Mouse (Mus musculus) adrenal gland, adult 2 months (tissue): ENCODE results near the gene Actr3b. TPM values are rescaled to one million over a fixed set of nuclear protein-coding genes. Genes with fewer than 3 reads are reported as not detected.
"Not testable (repeated sequence)": the region's sequence is repeated elsewhere in the genome, so short reads cannot be mapped to it uniquely, and the experiment has no call there.

Source experiments
- DNase-seq: peaks from one replicate; pipeline ENCODE4 v3.0.0; 2021
- polyA plus RNA-seq: library from polyadenylated mRNA; depleted of rRNA; stranded (reverse); fragments of >200 nt; gene quantifications from 2 replicates; pipeline ENCODE4 v1.2.3, GENCODE M21; 2012
- total RNA-seq, 2 experiments: library from RNA; stranded (reverse); gene quantifications; 2 replicates each; pipeline ENCODE4 v1.2.3; 2021

Actr3b gene
- total and polyA plus RNA-seq, 3 experiments = 1.7 to 9.3 (median 6.2) TPM

GRCm38 (mm10) chr5:25773921-25774790 is 14.4 kb downstream of the Actr3b start:
- DNase-seq = no peak

- DNase-seq = no peak
These were observed 31.8 kb downstream of the Actr3b start for GRCm38 (mm10) chr5:25791570-25791969.

DNA sequence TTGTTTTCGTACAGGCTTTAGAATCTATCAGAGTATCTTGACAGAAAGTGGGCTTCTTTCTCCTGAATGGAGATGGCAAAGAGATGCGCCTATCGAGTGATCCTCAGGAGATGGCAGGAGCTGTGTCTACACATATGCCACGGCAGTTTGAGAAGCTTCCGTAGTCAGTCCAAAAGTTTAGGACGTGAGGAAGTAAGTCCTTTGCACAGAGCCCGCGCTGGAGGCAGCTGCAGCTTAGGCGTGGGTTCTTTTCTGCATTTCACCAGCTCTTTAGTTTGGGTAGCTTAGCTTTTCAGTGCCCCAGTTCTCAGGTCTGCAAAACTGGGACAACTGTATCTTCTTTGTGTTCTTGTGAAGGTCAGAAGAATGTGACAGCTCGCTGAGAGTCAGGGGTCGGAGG is 38.0 kb downstream of the Actr3b start:
- no peak for DNase-seq

DNA sequence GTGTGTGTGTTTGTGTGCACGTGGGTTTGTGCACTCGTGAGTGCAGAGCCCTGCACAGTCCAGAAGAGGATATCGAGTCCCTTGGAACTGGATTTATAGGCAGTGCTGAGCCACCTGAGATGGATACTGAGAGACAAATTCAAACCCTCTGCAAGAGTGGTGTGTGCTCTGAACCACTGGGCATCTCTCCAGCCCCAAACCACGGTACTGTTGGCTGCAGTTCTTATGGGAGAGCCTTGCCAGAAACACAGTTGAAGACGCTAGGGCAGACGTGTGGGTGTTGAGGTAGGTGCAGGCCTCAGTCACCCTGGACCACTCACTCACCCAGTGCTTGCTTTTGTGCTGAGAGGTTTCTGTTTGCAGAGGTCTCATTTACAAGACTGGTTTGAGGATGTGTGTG is 41.1 kb downstream of the Actr3b start:
- peak; percentile 23 for DNase-seq

GRCm38 (mm10) chr5:25801744-25802143 is 41.9 kb downstream of the Actr3b start:
- no peak for DNase-seq

DNA sequence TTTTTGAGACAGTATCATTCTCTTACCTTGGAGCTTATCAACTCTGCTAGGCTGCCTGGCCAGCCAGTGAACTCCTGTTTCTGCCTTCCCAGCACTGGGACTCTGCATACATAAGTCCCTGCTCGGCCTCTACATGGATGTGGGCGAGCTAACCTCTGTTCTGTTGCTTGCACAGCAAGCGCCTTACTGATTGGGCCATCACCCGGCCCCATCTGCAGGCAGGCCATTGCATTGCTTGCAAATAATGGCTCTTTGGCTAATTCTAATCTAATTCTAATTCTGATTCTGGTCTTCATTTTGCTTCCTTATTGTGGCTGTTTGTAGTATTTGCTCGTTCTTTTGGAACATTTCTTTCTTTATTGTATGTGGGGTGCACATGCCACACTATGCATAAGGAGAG is 44.8 kb downstream of the Actr3b start:
- DNase-seq = no peak

GRCm38 (mm10) chr5:25812922-25813321 is 53.1 kb downstream of the Actr3b start:
- DNase-seq = no peak

GRCm38 (mm10) chr5:25829308-25830094 is 69.7 kb downstream of the Actr3b start:
- no peak for DNase-seq

GRCm38 (mm10) chr5:25830802-25831201 is 71.0 kb downstream of the Actr3b start:
- DNase-seq = no peak

GRCm38 (mm10) chr5:25831624-25832023 is 71.8 kb downstream of the Actr3b start:
- peak; percentile 49 for DNase-seq

DNA sequence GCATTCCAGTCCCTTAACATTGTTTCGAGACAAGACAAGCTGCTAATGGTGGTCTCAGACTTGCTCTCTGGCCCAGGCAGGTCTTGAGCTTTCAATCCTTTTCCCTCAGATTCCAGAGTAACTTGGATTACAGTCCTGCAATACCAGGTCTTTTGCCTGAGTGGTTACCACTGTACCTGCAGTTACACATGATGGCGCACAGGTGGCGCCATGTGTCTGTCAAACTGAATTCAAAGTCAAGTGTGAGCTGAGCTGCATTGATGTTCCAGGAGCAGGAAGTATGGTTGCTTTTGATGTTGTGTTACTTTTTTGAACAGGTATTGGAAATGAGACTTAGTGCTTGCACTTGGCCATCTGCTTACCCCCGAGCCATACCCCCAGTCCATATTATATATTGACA is 79.6 kb downstream of the Actr3b start:
- peak; percentile 30 for DNase-seq

DNA sequence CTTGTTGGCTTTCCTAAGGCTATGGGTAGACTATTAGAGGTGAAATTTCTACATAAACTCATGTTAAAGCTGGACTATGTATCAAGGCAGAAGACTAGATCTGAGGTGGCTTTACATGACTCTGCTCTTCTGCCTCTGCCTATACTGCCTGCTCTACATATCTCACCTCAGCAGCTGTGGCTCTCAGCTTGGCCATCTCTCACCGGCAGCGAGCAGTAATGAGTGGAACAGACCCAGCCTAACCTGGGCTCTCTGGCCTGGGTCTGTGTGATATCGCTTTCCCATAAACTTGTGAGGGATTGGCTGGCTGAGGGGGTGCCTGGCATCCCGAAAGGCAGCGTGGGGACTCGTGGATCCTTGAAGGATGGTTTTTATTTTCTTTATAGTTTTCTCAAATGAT is 86.8 kb downstream of the Actr3b start:
- no peak for DNase-seq

DNA sequence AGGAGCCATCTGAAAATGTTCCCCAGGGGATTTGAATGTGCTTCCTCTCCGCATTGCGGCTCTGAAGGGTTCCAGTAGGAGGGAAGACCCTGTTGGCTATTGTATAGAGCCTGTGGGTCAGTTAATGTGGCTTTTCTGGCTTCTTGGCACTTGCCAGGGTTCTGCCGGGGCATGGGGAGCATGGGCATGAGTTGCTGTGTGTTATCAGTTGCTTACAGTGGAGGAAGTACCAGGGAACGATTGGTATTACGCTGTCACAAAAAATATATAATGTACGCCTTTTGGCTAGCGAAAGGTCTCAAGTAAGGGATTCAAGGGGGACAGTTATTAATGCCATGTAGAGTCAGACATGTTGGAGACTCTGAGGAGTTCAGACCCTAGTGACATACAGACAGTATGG is 87.4 kb downstream of the Actr3b start:
- no peak for DNase-seq

- peak; percentile 39 for DNase-seq
These were observed 88.3 kb downstream of the Actr3b start for GRCm38 (mm10) chr5:25848058-25848457.

DNA sequence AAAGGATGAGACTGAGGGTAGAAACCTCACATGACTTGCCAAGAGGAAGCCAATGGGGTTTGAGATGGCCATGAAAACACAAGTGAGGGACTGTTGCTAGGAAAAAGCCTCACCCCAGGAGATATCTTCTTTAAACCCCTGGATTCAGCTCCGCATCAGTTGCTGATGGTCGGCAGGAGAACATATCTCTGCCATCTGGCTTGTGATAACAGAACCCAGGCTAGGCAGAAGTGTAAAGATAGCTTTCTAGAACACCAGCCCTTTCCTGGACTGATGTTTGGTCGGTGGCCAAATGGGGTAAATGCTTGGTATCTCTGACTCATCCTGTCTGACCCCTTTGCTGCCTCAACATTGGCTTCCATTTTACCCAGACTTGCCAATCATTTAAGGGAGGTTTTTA is 106.4 kb downstream of the Actr3b start:
- no peak for DNase-seq

- DNase-seq = no peak
These were observed 110.1 kb downstream of the Actr3b start for GRCm38 (mm10) chr5:25869880-25870279.

GRCm38 (mm10) chr5:25870632-25871031 is 110.8 kb downstream of the Actr3b start:
- no peak for DNase-seq

DNA sequence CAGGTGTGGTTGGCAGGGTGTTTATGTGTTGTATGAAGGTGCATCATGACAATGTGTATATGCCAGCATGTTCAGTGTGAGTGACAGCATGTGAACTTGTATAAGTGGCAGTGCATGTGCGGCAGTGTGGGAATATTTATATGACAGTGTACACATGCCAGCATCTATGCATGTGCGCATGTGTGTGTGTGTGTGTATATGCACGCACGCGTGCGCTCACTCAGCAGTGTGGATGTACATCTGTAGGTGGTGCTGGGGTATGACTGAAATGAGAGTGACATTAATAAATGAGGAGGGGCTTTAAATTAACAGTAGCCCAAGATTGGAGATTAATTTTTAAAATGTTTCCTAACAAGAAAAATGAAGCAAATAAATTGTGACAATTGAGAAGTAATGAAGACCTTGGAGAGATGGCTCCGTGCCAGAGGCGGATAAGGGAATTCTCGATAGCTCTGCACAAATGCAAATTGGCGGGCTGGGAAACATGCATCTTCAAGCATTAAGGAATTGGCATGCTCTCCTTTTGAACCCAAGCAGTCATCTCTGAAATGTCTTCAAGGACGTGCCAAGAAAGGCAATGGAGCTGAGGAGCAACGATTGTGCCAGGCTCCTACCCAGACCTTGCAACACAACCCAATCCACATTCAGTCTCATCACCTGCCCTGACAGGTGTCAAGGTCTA is 111.7 kb downstream of the Actr3b start:
- no peak for DNase-seq

DNA sequence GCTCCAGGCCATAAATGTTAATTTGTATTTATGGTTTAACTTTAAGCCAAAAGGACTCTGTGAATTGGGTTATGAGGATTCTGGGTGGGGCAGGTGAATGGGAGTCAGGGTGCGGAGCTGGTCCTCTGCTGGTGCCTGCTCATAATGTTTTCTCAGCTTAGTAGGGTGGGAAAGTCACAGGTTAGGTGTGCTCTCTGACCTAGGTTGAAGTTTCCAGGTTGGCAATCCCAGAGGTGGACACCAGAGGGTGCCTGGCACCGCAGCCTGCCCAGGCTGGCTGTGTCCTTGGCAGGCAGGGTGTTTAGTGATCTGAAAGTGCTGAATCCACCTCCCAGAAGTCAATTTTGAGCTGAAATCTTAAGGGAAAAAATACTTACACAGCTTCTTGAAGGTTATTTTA is 113.2 kb downstream of the Actr3b start:
- DNase-seq = peak; percentile 47

DNA sequence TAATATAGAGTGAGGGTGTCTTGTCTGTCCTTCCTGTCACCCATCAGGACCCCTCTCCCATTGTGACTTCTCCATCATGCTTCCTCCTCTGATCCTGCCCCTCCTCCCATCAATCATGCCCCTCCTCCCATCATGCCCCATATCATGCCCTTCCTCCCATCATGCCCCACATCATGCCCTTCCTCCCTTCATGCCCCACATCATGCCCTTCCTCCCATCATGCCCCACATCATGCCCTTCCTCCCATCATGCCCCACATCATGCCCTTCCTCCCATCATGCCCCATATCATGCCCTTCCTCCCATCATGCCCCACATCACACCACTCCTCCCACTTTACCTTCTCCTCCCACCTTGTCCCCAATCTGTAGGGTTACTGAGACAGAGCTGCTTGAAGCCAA is 116.1 kb downstream of the Actr3b start:
- DNase-seq = not testable (repeated sequence)

DNA sequence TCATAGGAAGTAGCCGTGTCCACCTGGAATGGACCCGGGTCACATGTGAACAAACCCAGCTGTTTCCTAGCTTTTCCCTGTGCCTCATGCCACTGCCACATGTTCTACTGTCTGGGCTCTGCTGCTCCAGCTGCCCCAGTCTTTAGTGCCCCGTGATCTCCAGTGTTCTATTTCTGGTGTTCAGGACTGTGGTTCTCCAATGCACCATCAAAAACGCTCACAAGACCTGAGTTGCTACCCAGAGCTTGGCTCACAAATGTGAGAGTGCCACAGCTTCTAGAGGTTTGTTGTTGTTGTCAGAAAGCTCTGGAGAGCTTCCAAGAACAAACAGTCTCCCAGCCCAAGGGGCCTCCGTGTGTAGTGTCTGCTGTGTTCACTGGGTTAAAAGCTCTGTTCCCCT is 117.5 kb downstream of the Actr3b start:
- no peak for DNase-seq

GRCm38 (mm10) chr5:25877996-25878395 is 118.2 kb downstream of the Actr3b start:
- no peak for DNase-seq

DNA sequence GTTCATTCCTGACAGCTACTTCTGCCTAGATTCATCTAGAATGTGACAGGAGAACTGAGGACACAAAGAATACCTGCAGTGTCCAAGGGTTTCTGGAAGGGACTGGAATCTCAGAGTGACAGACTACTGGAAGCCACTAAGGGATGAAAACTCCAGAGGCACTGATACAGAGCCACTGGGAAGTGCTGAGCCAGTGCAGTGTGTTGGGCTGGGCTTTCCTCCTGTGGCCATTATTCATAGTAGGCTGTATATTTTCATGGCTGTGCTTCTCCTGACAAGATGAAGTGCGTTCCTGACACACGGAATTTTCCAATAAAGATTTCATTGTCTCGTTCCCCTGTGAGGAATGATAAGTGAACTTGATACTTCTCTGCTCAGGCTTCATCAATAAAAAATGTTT is 126.9 kb downstream of the Actr3b start:
- DNase-seq = no peak
